Mouse (Mus musculus) embryo, embryonic 9.5 days (tissue): ENCODE results near the gene Gm20869.
"Not testable (repeated sequence)": the region's sequence is repeated elsewhere in the genome, so short reads cannot be mapped to it uniquely, and the experiment has no call there.

Source experiments
- DNase-seq: peaks from one replicate; pipeline ENCODE4 v3.0.0-alpha.2; 2017; ENCODE audit errors: extremely low spot score

The Gm20869 gene

GRCm38 (mm10) chrY:71469149-71469548 lies at the start of gene Gm20869:
Gm20869 (plus strand) TSS chrY:71469449.
- DNase-seq: not testable (repeated sequence)
